Mouse (Mus musculus) heart, embryonic 10.5 days (tissue): ENCODE data around the gene Fcrls. TPM values are rescaled to one million over a fixed set of nuclear protein-coding genes. Genes with fewer than 3 reads are reported as not detected.

Experiments used
- DNase-seq: peaks from one replicate; pipeline ENCODE4 v3.0.0-alpha.2; 2017; ENCODE audit warnings: low spot score
- H3K27ac ChIP-seq: fragments of 300-500 bp; sonication (generic); 2 replicates; pipeline ENCODE4 v1.5.1; 2016; ENCODE audit warnings: mild to moderate bottlenecking
- H3K27me3 ChIP-seq: fragments of 300-500 bp; sonication (generic); 2 replicates; pipeline ENCODE4 v1.6.1; 2016; ENCODE audit warnings: mild to moderate bottlenecking; ENCODE audit not compliant: poor library complexity, insufficient read depth, severe bottlenecking
- H3K36me3 ChIP-seq: fragments of 300-500 bp; sonication (generic); 2 replicates; pipeline ENCODE4 v1.6.1; 2016; ENCODE audit warnings: mild to moderate bottlenecking, moderate library complexity
- H3K4me1 ChIP-seq: fragments of 300-500 bp; sonication (generic); 2 replicates; pipeline ENCODE4 v1.6.1; 2016; ENCODE audit warnings: mild to moderate bottlenecking
- H3K4me3 ChIP-seq: fragments of 300-500 bp; sonication (generic); 2 replicates; pipeline ENCODE4 v1.5.1; 2016; ENCODE audit warnings: mild to moderate bottlenecking, moderate library complexity
- H3K9me3 ChIP-seq: fragments of 300-500 bp; sonication (generic); 2 replicates; pipeline ENCODE4 v1.6.1; 2016; ENCODE audit warnings: mild to moderate bottlenecking, moderate library complexity
- WGBS: fragments of 180-500 bp; shearing (Covaris S2); methylation state at CpG from one replicate; pipeline ENCODE4 v1.1.7; 2016; 5-methylcytosine and 5-hydroxymethylcytosine counted together
- polyA plus RNA-seq: library from polyadenylated mRNA; unstranded; fragments of >200 nt; fragmentation: Nextera tagmentation; extraction: Ambion mirVana; gene quantifications from 2 replicates; pipeline ENCODE4 v1.2.1, GENCODE M21; 2016

The Fcrls gene
- 0.79 and 1.5 TPM in 2 replicates for polyA plus RNA-seq

- no peaks in the 10 kb centered on the region for H3K9me3 ChIP-seq
- 80% methylated on average over 7 of the region's 7 CpGs for WGBS
- peaks cover 20% of the 10 kb centered on the region for H3K4me1 ChIP-seq
- DNase-seq: no peak
- H3K27ac ChIP-seq: no peak within 1 kb of the TSS
- no peak within 1 kb of the TSS for H3K4me3 ChIP-seq
- no peaks in the 10 kb centered on the region for H3K36me3 ChIP-seq
- H3K27me3 ChIP-seq: no peaks in the 10 kb centered on the region
Measured at GRCm38 (mm10) chr3:87263436-87263835, at the start of gene Fcrls. Gene Fcrls (minus strand): TSS chr3:87263738.

DNA sequence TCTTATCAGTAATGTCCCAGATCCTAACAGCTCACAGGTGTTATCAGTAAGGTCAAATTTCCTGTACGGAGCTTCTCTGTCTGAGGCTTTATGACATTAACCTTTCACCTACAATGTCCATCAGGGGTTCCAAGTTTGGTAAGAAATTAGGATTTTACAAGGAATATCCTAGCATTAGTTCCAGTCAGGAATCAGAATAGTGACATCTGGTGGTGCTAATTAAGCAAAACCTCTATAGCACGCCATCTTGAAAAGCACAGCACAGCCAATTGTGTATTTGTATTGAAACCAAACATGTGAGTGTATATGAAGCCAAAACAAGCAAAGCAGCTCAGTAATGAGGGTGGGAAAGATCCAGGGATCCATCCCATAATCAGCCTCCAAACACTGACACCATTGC, 46.4 kb upstream of the Fcrls start:
- no peaks in the 10 kb centered on the region for H3K27me3 ChIP-seq
- no peaks in the 10 kb centered on the region for H3K4me1 ChIP-seq
- no peaks in the 10 kb centered on the region for H3K9me3 ChIP-seq
- DNase-seq: no peak
- no peak overlapping the region for H3K4me3 ChIP-seq
- no peaks in the 10 kb centered on the region for H3K36me3 ChIP-seq
- 67% methylated on average over 2 of the region's 2 CpGs for WGBS
- H3K27ac ChIP-seq: no peak overlapping the region

- 67% methylated on average over 5 of the region's 5 CpGs for WGBS
- DNase-seq: no peak
- Histone ChIP-seq H3K4me1 (no peaks in the 10 kb centered on the region), H3K36me3 (no peaks in the 10 kb centered on the region), H3K27me3 (no peaks in the 10 kb centered on the region), H3K9me3 (no peaks in the 10 kb centered on the region), H3K27ac (no peak overlapping the region), H3K4me3 (no peak overlapping the region)
Measured at GRCm38 (mm10) chr3:87299901-87300300, 36.4 kb upstream of the Fcrls start.

- Histone ChIP-seq H3K27me3 (no peaks in the 10 kb centered on the region), H3K9me3 (no peaks in the 10 kb centered on the region), H3K27ac (no peak overlapping the region), H3K4me3 (no peak overlapping the region), H3K36me3 (no peaks in the 10 kb centered on the region), H3K4me1 (no peaks in the 10 kb centered on the region)
- 66% methylated on average over 2 of the region's 2 CpGs for WGBS
- no peak for DNase-seq
Measured at GRCm38 (mm10) chr3:87274372-87274771, 10.8 kb upstream of the Fcrls start.

DNA sequence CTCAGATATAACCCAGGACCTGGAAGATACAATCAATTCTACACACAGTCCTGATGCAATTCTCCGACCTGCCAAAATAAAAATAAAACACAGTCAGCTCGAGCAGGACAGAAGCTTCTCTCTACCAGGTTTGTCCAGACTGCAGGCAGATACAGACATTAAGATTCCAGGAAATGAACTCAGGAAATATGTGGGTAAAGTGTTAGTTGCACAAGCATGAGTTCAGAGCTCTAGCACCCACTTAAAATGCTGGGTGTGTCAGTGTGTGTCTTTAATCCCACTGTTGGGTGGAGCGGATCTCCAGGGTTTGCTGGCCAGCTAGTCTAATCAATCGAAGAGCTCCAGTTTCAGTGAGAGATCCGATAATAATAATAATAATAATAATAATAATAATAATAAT, 3.0 kb upstream of the Fcrls start:
- no peak overlapping the region for H3K27ac ChIP-seq
- H3K9me3 ChIP-seq: no peaks in the 10 kb centered on the region
- H3K4me1 ChIP-seq: peaks cover 3% of the 10 kb centered on the region; the same call in 1 of the 2 replicates
- no peak for DNase-seq
- no peak overlapping the region for H3K4me3 ChIP-seq
- H3K36me3 ChIP-seq: no peaks in the 10 kb centered on the region
- WGBS: 62% methylated on average over 5 of the region's 5 CpGs
- no peaks in the 10 kb centered on the region for H3K27me3 ChIP-seq

DNA sequence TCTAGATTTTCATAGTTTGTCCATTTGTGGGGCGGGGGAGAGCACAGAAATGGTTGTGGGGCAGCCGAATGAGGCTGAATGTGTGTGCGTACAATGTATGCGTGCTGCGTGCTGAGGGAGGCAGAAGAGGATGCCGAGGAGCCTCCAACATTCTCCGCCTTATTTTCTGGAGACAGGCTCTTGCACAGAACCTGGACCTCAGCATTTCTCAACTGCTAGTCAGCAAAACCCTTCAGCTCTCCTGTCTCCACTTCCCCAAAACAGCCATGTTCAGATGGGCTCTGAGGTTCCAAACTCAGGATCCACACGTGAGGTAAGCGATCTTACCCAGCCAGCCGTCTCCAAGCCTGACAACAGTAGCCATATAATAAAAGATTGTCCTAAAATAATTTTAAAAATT, 8.3 kb downstream of the Fcrls start:
- Histone ChIP-seq H3K36me3 (no peaks in the 10 kb centered on the region), H3K4me1 (peaks cover 14% of the 10 kb centered on the region), H3K4me3 (no peak overlapping the region), H3K27ac (no peak overlapping the region), H3K9me3 (no peaks in the 10 kb centered on the region), H3K27me3 (no peaks in the 10 kb centered on the region)
- WGBS: 85% methylated on average over 10 of the region's 10 CpGs
- no peak for DNase-seq

GRCm38 (mm10) chr3:87249571-87249970, 14.0 kb downstream of the Fcrls start:
- Histone ChIP-seq H3K27ac (no peak overlapping the region), H3K9me3 (no peaks in the 10 kb centered on the region)
- WGBS: 76% methylated on average over 6 of the region's 6 CpGs

GRCm38 (mm10) chr3:87247292-87247691, 16.2 kb downstream of the Fcrls start:
- no peaks in the 10 kb centered on the region for H3K36me3 ChIP-seq
- no peak for DNase-seq
- WGBS: 40% methylated on average over 3 of the region's 3 CpGs
- no peak overlapping the region for H3K27ac ChIP-seq
- no peaks in the 10 kb centered on the region for H3K9me3 ChIP-seq
- peaks cover 5% of the 10 kb centered on the region; the same call in 1 of the 2 replicates for H3K4me1 ChIP-seq
- H3K4me3 ChIP-seq: no peak overlapping the region
- H3K27me3 ChIP-seq: no peaks in the 10 kb centered on the region

More at GRCm38 (mm10) chr3:87249571-87249970, 14.0 kb downstream of the Fcrls start:
- no peak overlapping the region for H3K4me3 ChIP-seq
- DNase-seq: no peak
- H3K27me3 ChIP-seq: no peaks in the 10 kb centered on the region
- H3K36me3 ChIP-seq: no peaks in the 10 kb centered on the region
- peaks cover 5% of the 10 kb centered on the region; the same call in 1 of the 2 replicates for H3K4me1 ChIP-seq

DNA sequence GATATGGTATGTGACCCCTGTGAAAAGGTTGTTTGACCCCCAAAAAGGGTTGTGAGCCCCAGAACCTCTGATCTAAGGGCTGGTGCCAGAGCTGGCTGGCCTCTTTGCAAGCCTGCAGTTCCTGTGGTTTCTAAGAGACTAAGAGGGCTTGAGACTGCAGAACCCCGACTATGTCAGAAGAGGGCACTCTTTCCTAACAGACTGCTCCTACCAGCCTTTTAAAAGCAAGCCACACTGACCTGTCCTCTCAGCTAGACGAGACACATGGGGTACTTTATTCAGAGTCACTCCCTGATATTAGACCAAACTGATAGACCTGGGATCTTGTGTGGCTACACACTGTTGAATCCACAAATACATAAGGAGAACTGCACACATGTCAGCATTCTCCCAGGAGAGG, 19.9 kb downstream of the Fcrls start:
- no peaks in the 10 kb centered on the region for H3K36me3 ChIP-seq
- DNase-seq: no peak
- H3K4me1 ChIP-seq: peaks cover 5% of the 10 kb centered on the region; the same call in 1 of the 2 replicates
- H3K4me3 ChIP-seq: no peak overlapping the region
- WGBS: 0% methylated on average over 2 of the region's 2 CpGs
- H3K9me3 ChIP-seq: no peaks in the 10 kb centered on the region
- no peak overlapping the region for H3K27ac ChIP-seq
- H3K27me3 ChIP-seq: no peaks in the 10 kb centered on the region

- Histone ChIP-seq H3K9me3 (no peaks in the 10 kb centered on the region), H3K27me3 (no peaks in the 10 kb centered on the region), H3K4me3 (no peak overlapping the region), H3K4me1 (no peaks in the 10 kb centered on the region), H3K36me3 (no peaks in the 10 kb centered on the region), H3K27ac (no peak overlapping the region)
- WGBS: 70% methylated on average over 4 of the region's 4 CpGs
- no peak for DNase-seq
Measured at GRCm38 (mm10) chr3:87240909-87241308, 22.6 kb downstream of the Fcrls start.

DNA sequence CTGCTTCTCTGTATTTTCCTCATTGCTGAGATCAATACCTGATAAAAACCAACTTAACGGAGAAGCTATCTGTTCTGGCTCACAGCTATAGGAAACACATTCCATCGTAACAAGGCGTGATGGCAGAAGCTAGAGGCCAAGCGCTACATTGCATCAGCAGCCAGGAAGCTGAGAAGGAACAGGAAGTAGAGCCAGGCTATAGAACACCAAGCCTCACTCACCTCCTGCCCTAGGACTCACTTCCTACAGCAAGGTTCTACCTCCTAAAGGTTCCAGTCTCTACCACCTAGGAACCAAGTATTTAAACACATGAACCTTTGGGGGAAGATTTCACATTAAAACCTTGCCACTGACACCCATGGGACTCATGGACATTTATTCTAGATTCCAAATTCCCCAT, 39.9 kb downstream of the Fcrls start:
- 55% methylated on average over 4 of the region's 4 CpGs for WGBS
- no peaks in the 10 kb centered on the region for H3K36me3 ChIP-seq
- H3K27ac ChIP-seq: no peak overlapping the region
- H3K27me3 ChIP-seq: no peaks in the 10 kb centered on the region
- H3K9me3 ChIP-seq: no peaks in the 10 kb centered on the region
- DNase-seq: no peak
- no peak overlapping the region for H3K4me3 ChIP-seq
- no peaks in the 10 kb centered on the region for H3K4me1 ChIP-seq

DNA sequence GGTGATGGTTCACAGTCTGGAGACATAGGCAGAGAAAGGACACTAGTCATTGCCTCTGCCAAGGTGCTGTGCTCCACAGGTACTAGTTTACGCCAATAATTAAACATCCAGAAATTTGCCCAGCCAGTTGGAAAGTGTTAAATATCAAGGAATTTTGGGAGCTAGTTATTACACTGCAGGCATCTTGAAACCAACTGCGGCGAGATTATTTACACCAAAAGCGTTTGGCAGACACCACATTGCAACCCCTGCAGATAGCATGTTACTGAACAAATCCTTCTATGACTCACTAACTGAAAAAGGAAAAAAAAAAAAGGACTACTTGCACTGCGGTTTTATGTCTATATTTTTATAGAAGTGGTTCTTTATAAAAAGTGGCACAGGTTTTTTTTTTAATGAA, 41.2 kb downstream of the Fcrls start:
- Histone ChIP-seq H3K27me3 (no peaks in the 10 kb centered on the region), H3K4me3 (no peak overlapping the region), H3K36me3 (no peaks in the 10 kb centered on the region), H3K4me1 (no peaks in the 10 kb centered on the region), H3K9me3 (no peaks in the 10 kb centered on the region), H3K27ac (no peak overlapping the region)
- WGBS: 90% methylated on average over 5 of the region's 5 CpGs
- DNase-seq: no peak

DNA sequence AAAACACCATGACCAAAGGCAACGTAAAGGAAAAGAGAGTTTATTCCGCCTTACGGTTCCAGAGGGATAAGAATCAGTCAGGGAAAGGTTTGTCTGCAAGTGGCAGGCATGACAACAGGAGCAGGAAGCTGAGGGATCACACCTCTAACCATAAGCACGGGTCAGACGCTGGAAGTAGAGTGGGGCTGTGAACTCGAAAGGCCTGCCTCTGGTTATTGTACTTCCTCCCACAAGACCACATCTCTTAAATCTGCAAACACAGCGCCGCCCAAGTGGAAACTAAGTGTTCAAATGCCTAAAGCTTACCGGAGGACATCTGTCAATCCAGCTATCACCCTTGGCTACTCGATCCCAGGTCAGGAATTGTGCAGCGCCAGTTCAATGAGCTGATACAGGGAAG, 48.4 kb downstream of the Fcrls start:
- Histone ChIP-seq H3K27ac (no peak overlapping the region), H3K4me3 (no peak overlapping the region), H3K9me3 (no peaks in the 10 kb centered on the region), H3K4me1 (no peaks in the 10 kb centered on the region), H3K36me3 (no peaks in the 10 kb centered on the region), H3K27me3 (no peaks in the 10 kb centered on the region)
- DNase-seq: no peak
- 68% methylated on average over 11 of the region's 11 CpGs for WGBS

GRCm38 (mm10) chr3:87214221-87214864, 49.2 kb downstream of the Fcrls start:
- no peak overlapping the region for H3K4me3 ChIP-seq
- H3K36me3 ChIP-seq: no peaks in the 10 kb centered on the region
- H3K4me1 ChIP-seq: no peaks in the 10 kb centered on the region
- 87% methylated on average over 19 of the region's 19 CpGs for WGBS
- H3K9me3 ChIP-seq: no peaks in the 10 kb centered on the region
- DNase-seq: no peak
- no peak overlapping the region for H3K27ac ChIP-seq
- no peaks in the 10 kb centered on the region for H3K27me3 ChIP-seq
